Mouse (Mus musculus) olfactory bulb, adult 2 months (tissue): ENCODE measurements around the gene Gas7.

Experiments used
- CTCF ChIP-seq: fragments of 200-500 bp; IDR thresholded peaks from 2 replicates; pipeline ENCODE4 v1.5.1; 2012; ENCODE audit warnings: low read depth, mild to moderate bottlenecking, low read length, moderate library complexity; ENCODE audit not compliant: insufficient read depth
- POLR2A ChIP-seq: fragments of 200-500 bp; IDR thresholded peaks from 2 replicates; pipeline ENCODE4 v1.6.1; 2012; ENCODE audit warnings: mild to moderate bottlenecking, low read depth, low read length, moderate library complexity; ENCODE audit not compliant: insufficient read depth

DNA sequence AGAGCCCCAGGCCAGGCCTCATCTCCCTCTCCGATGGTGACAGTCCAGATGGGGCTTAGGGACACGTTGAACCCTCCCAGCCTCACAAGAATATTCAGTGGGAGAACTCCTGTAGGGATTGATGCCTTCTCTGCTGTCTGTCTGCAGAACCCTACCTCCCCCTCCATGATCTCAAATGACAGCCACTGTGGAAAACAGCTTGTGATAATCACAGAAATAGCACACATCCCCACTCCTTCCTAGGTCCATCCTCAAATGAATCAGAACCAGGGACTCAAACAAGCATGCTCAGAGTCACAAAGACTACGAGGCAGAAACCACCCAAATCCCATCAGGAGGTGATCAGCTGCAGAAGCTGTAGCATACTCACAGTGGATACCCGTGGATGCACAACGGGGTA, 210.9 kb downstream of the Gas7 start:
- TF ChIP-seq CTCF (no peak), POLR2A (no peak)
